Mouse (Mus musculus) B cell, adult 2 months (primary cell): ENCODE results near the gene Cyb561.

ENCODE experiments used
- DNase-seq, 2 experiments: peaks; one replicate each; pipeline ENCODE4 v3.0.0; 2022

Gene Cyb561

GRCm38 (mm10) chr11:105952911-105953386 is at the start of gene Cyb561:
TSS of gene Cyb561 (minus strand) at chr11:105953336.
- no peak for DNase-seq

- DNase-seq, result peak; percentile 40 to 53
Measured at GRCm38 (mm10) chr11:106001718-106002117, 48.6 kb upstream of the Cyb561 start.

GRCm38 (mm10) chr11:106000062-106000461 is 46.9 kb upstream of the Cyb561 start:
- DNase-seq, result no peak

- no peak for DNase-seq
Measured at GRCm38 (mm10) chr11:105994375-105994774, 41.2 kb upstream of the Cyb561 start, which contains the start of gene Ace3. TSS of gene Ace3 (plus strand) at chr11:105994675.

GRCm38 (mm10) chr11:105990231-105990630 is 37.1 kb upstream of the Cyb561 start:
- DNase-seq, result no peak

GRCm38 (mm10) chr11:105989446-105989845 is 36.3 kb upstream of the Cyb561 start:
- DNase-seq, result no peak

GRCm38 (mm10) chr11:105987446-105987845 is 34.3 kb upstream of the Cyb561 start:
- DNase-seq, result no peak

GRCm38 (mm10) chr11:105984452-105984851 is 31.3 kb upstream of the Cyb561 start:
- DNase-seq, result no peak

GRCm38 (mm10) chr11:105978634-105979033 is 25.5 kb upstream of the Cyb561 start:
- DNase-seq, result no peak

- no peak for DNase-seq
Measured at GRCm38 (mm10) chr11:105978232-105978631, 25.1 kb upstream of the Cyb561 start.

- no peak for DNase-seq
Measured at GRCm38 (mm10) chr11:105975636-105976035, 22.5 kb upstream of the Cyb561 start.

- DNase-seq, result no peak
Measured at GRCm38 (mm10) chr11:105975050-105975449, 21.9 kb upstream of the Cyb561 start.

- no peak for DNase-seq
Measured at GRCm38 (mm10) chr11:105974593-105974992, 21.5 kb upstream of the Cyb561 start.

- peak; percentile 21 to 32 for DNase-seq
Measured at GRCm38 (mm10) chr11:105969516-105969915, 16.4 kb upstream of the Cyb561 start.

GRCm38 (mm10) chr11:105968948-105969347 is 15.8 kb upstream of the Cyb561 start:
- DNase-seq, result no peak

- no peak for DNase-seq
Measured at GRCm38 (mm10) chr11:105967741-105968574, 14.8 kb upstream of the Cyb561 start, which contains the start of gene Ace. TSS of gene Ace (plus strand) at chr11:105967945.

- DNase-seq, result no peak
Measured at GRCm38 (mm10) chr11:105966288-105966687, 13.2 kb upstream of the Cyb561 start.

- peak in 1 of 2 experiments; percentile 25 for DNase-seq
Measured at GRCm38 (mm10) chr11:105964691-105965090, 11.6 kb upstream of the Cyb561 start.

- no peak for DNase-seq
Measured at GRCm38 (mm10) chr11:105959355-105959754, 6.2 kb upstream of the Cyb561 start.

- no peak for DNase-seq
Measured at GRCm38 (mm10) chr11:105958566-105958965, 5.4 kb upstream of the Cyb561 start.

- no peak for DNase-seq
Measured at GRCm38 (mm10) chr11:105957501-105957900, 4.4 kb upstream of the Cyb561 start.

- no peak for DNase-seq
Measured at GRCm38 (mm10) chr11:105955815-105956430, 2.8 kb upstream of the Cyb561 start.

GRCm38 (mm10) chr11:105953402-105953801 is 266 bp upstream of the Cyb561 start:
- DNase-seq, result no peak

- no peak for DNase-seq
Measured at GRCm38 (mm10) chr11:105952111-105952510, 1.0 kb downstream of the Cyb561 start.
